12 mouse cellular contexts compared by ENCODE assay signal in the genomic region with DNA sequence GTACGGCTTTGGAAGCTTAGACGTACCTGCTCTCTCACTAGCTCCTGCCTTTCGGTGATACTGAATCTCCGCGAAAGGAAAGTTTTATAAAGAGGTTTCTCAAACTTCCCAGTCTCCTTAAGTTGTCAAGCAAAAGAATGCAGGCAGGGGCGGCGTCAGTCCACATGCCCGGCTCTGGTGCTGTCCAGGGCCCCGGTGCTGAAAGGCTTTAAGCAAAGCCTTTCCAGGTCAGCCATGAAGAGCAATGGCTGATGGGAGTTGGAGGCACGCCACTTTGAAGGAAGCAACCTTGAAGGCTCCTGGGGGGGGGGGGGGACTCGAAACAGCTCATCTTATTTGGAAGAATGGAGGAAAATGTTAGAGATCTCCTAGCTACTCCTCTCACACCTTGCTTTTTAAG. TPM values are rescaled to one million over a fixed set of nuclear protein-coding genes. Genes with fewer than 3 reads are reported as not detected.
DNase-seq lines count a peak whose midpoint lies in the region; ATAC-seq and TF ChIP-seq lines count a peak whose summit lies in the region.
"Had no signal": no experiment of that assay in that cellular context is flagged by ENCODE, and none has a peak within 500 bp of the region (broad histone marks: within the 10 kb centered on the region; RNA-seq: fewer than 3 reads in every experiment).

No protein-coding gene starts in this region.

- H3K9ac ChIP-seq in hindbrain, embryonic 12.5 days = no peak overlapping the region
- H3K9ac ChIP-seq in limb, embryonic 14.5 days (ENCODE audit: low read depth, low read length, severe bottlenecking) = no peak overlapping the region

- H3K4me1 ChIP-seq in hindbrain, embryonic 10.5 days (replicated peaks) = peaks cover 22% of the 10 kb centered on the region
- peaks cover 11% of the 10 kb centered on the region for H3K4me1 ChIP-seq in hindbrain, embryonic 12.5 days
- no peaks in the 10 kb centered on the region for H3K4me1 ChIP-seq in limb, embryonic 14.5 days (ENCODE audit: control insufficient read depth, insufficient read depth, low read length)

- no peaks in the 10 kb centered on the region for H3K9me3 ChIP-seq in hindbrain, embryonic 10.5 days
- no peaks in the 10 kb centered on the region for H3K9me3 ChIP-seq in hindbrain, embryonic 12.5 days (replicated peaks)
- no peaks in the 10 kb centered on the region for H3K9me3 ChIP-seq in limb, embryonic 14.5 days (ENCODE audit: control insufficient read depth, low read length)

- H3K36me3 ChIP-seq in hindbrain, embryonic 10.5 days = no peaks in the 10 kb centered on the region
- H3K36me3 ChIP-seq in hindbrain, embryonic 12.5 days = no peaks in the 10 kb centered on the region
- H3K36me3 ChIP-seq in limb, embryonic 14.5 days (ENCODE audit: control insufficient read depth, insufficient read depth, low read length) = no peaks in the 10 kb centered on the region

- no peaks in the 10 kb centered on the region for H3K27me3 ChIP-seq in hindbrain, embryonic 10.5 days (ENCODE audit: insufficient read depth, poor library complexity, severe bottlenecking)
- no peaks in the 10 kb centered on the region for H3K27me3 ChIP-seq in hindbrain, embryonic 12.5 days
- H3K27me3 ChIP-seq in limb, embryonic 14.5 days (ENCODE audit: control insufficient read depth, insufficient read depth, low read length) = no peaks in the 10 kb centered on the region

- TF ChIP-seq POLR2A in limb, embryonic 14.5 days (IDR thresholded peaks at IDR 0.05; ENCODE audit: borderline replicate concordance, extremely low read depth, insufficient read depth, insufficient read length) = no peak

- no peak for ATAC-seq in hindbrain, embryonic 12.5 days (ENCODE audit: low FRiP score)
- ATAC-seq in limb, embryonic 14.5 days (ENCODE audit: low FRiP score, low read depth) = no peak
- ATAC-seq in megakaryocyte-erythroid progenitor cell, adult 5-6 weeks (replicated peaks; ENCODE audit: low FRiP score, low TSS enrichment, poor library complexity, severe bottlenecking) = no peak
- no peak for ATAC-seq in megakaryocyte progenitor cell, adult 5-6 weeks (replicated peaks; ENCODE audit: poor library complexity)
- ATAC-seq: midbrain, embryonic 16.5 days had no signal

- H3K4me3 ChIP-seq in hindbrain, embryonic 10.5 days = no peak overlapping the region
- H3K4me3 ChIP-seq in hindbrain, embryonic 12.5 days = no peak overlapping the region
- no peak overlapping the region for H3K4me3 ChIP-seq in limb, embryonic 14.5 days (replicated peaks; ENCODE audit: low read length)

- peak; percentile 64 for DNase-seq in hindbrain, embryonic 10.5 days (ENCODE audit: low spot score)
- peak; percentile 18 for DNase-seq in 416B (ENCODE audit: low read depth)
- DNase-seq in adrenal gland, postnatal 4 days (ENCODE audit: low spot score in 2 of 2) = peak; percentile 17 to 21
- DNase-seq in limb, embryonic 14.5 days (ENCODE audit: low spot score) = peak; percentile 64
- no peak for DNase-seq in layer of hippocampus, adult 18-20 months (ENCODE audit: low spot score in 2 of 2)
- DNase-seq: cerebellum, adult 8-10 months; gastrocnemius, postnatal 36 days; layer of hippocampus, adult 9-11 months had no signal

- 23% methylated on average over 11 of the region's 11 CpGs for WGBS in hindbrain, embryonic 10.5 days
- 22% methylated on average over 11 of the region's 11 CpGs for WGBS in hindbrain, embryonic 12.5 days
- WGBS in limb, embryonic 14.5 days = 18% methylated on average over 11 of the region's 11 CpGs

- no peak overlapping the region for H3K4me2 ChIP-seq in hindbrain, embryonic 12.5 days (replicated peaks)
- no peak overlapping the region for H3K4me2 ChIP-seq in limb, embryonic 14.5 days (replicated peaks; ENCODE audit: low read depth, low read length, severe bottlenecking)

- H3K27ac ChIP-seq in hindbrain, embryonic 10.5 days = no peak overlapping the region
- no peak overlapping the region for H3K27ac ChIP-seq in hindbrain, embryonic 12.5 days
- no peak overlapping the region for H3K27ac ChIP-seq in limb, embryonic 14.5 days (replicated peaks; ENCODE audit: low read depth, low read length)

RNA-seq across cellular contexts. Expression of a gene that starts 34.3 kb away (rescaled TPM):
- 5.5 and 8.8 TPM in 2 replicates for polyA plus RNA-seq in hindbrain, embryonic 10.5 days (2016; fragmentation: Nextera tagmentation; extraction: Ambion mirVana)
- 14.0 and 14.8 TPM in 2 replicates for polyA plus RNA-seq in hindbrain, embryonic 12.5 days (2016; fragmentation: Nextera tagmentation; extraction: Ambion mirVana)
- 1 to 10 TPM; 2.6 to 3.9 TPM for total RNA-seq in adrenal gland, postnatal 4 days (2021)
- polyA plus RNA-seq in limb, embryonic 14.5 days (2012; rRNA removed) = 3.4 and 3.6 TPM in 2 replicates
- polyA plus RNA-seq in limb, embryonic 14.5 days (2014; fragmentation: Nextera tagmentation; extraction: Ambion mirVana) = 3.1 and 3.5 TPM in 2 replicates
- not detected in 2 replicates for total RNA-seq in megakaryocyte-erythroid progenitor cell, adult 5-6 weeks (2014; fragmentation: Nextera tagmentation)
- total RNA-seq in megakaryocyte-erythroid progenitor cell, adult 5-6 weeks (2017) = not detected in 2 replicates
- total RNA-seq in layer of hippocampus, adult 18-20 months (2021) = 100 to 1,000 TPM in 1 of 2 experiments, 10 to 100 TPM in 1; 90.4 to 104 TPM
- not detected in 2 replicates for total RNA-seq in megakaryocyte progenitor cell, adult 5-6 weeks (2015)
- not detected in 2 replicates for total RNA-seq in megakaryocyte progenitor cell, adult 5-6 weeks (2017)

Comparison
In these comparisons a context has a peak if more than half of its experiments do, and no peak if none do; other contexts are left out.
1. DNase-seq: peak in hindbrain, embryonic 10.5 days (single experiment), 416B (single experiment), adrenal gland, postnatal 4 days (2 of 2) and limb, embryonic 14.5 days (single experiment); none in layer of hippocampus, adult 18-20 months (0 of 2).
2. RNA of a gene that starts 34.3 kb away (total RNA-seq): 90.4 to 104 TPM in layer of hippocampus, adult 18-20 months; 2.6 to 3.9 TPM in adrenal gland, postnatal 4 days, not detected in megakaryocyte-erythroid progenitor cell, adult 5-6 weeks and not detected in megakaryocyte progenitor cell, adult 5-6 weeks; every median in the first group is over 10 times any median in the second.